Mouse (Mus musculus) neural tube, embryonic 14.5 days (tissue): ENCODE measurements around the gene Gm10112. TPM values are rescaled to one million over a fixed set of nuclear protein-coding genes. Genes with fewer than 3 reads are reported as not detected.

ENCODE experiments used
- ATAC-seq: fragments of 200-750 bp; cut with Nextera tagmentation; 2 replicates; pipeline ENCODE4 v1.8.0; 2017; ENCODE audit warnings: low read depth, mild to moderate bottlenecking, moderate TSS enrichment, moderate library complexity
- H3K27ac ChIP-seq: fragments of 300-500 bp; sonication (generic); 2 replicates; pipeline ENCODE4 v1.5.1; 2014; ENCODE audit warnings: low read depth, mild to moderate bottlenecking, control low read depth, low read length, moderate library complexity, mixed read lengths
- H3K27me3 ChIP-seq: fragments of 300-500 bp; sonication (generic); 2 replicates; pipeline ENCODE4 v1.6.1; 2014; ENCODE audit warnings: low read length; ENCODE audit not compliant: control insufficient read depth, insufficient read depth
- H3K36me3 ChIP-seq: fragments of 300-500 bp; sonication (generic); 2 replicates; pipeline ENCODE4 v1.6.1; 2014; ENCODE audit warnings: low read length, mixed read lengths; ENCODE audit not compliant: control insufficient read depth, insufficient read depth
- H3K4me1 ChIP-seq: fragments of 300-500 bp; sonication (generic); 2 replicates; pipeline ENCODE4 v1.6.1; 2014; ENCODE audit warnings: low read length; ENCODE audit not compliant: control insufficient read depth, insufficient read depth
- H3K4me2 ChIP-seq: fragments of 300-500 bp; sonication (generic); 2 replicates; pipeline ENCODE4 v1.6.1; 2014; ENCODE audit warnings: mild to moderate bottlenecking, low read depth, low read length, control low read depth
- H3K4me3 ChIP-seq: fragments of 300-500 bp; sonication (generic); 2 replicates; pipeline ENCODE4 v1.5.1; 2014; ENCODE audit warnings: low read depth, low read length, control low read depth, mixed read lengths
- H3K9ac ChIP-seq: fragments of 300-500 bp; sonication (generic); replicated peaks from 2 replicates; pipeline ENCODE4 v1.6.1; 2014; ENCODE audit warnings: low read depth, mild to moderate bottlenecking, control low read depth, low read length, mixed read lengths
- H3K9me3 ChIP-seq: fragments of 300-500 bp; sonication (generic); 2 replicates; pipeline ENCODE4 v1.6.1; 2016; ENCODE audit warnings: low read length; ENCODE audit not compliant: control insufficient read depth
- WGBS: fragments of 180-500 bp; shearing (Covaris S2); extraction: QIAGEN DNeasy Blood & Tissue Kit; methylation state at CpG from one replicate; pipeline ENCODE4 v1.1.7; 2014; 5-methylcytosine and 5-hydroxymethylcytosine counted together
- polyA plus RNA-seq: library from polyadenylated mRNA; unstranded; fragments of >200 nt; fragmentation: Nextera tagmentation; extraction: Ambion mirVana; gene quantifications from 2 replicates; pipeline ENCODE4 v1.2.1, GENCODE M21; 2014

Gm10112 gene
- not detected in 2 replicates for polyA plus RNA-seq

DNA sequence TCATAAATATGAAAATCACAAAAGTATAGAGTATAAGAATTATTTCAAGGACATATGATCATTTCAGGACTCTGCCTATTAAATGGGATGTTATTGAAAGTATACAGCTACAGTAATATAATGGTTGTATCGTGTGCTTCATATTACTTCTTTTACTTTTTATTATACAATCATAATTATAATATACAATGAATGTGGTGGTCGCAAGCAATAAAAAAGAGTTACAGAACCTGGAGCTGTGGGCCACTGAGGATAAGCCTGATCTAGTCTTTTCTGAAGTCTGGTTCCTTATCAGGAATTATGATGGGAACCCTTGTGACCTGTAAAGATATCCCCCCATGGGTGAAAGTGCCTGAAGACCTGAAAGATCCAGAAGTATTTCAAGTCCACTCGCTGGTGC is at the start of gene Gm10112:
Gene Gm10112 (plus strand): TSS at position 301 of the 400 bp plus-strand sequence.
- WGBS: 86% methylated on average over 3 of the region's 3 CpGs
- Histone ChIP-seq H3K4me3 (no peak within 1 kb of the TSS), H3K9me3 (no peaks in the 10 kb centered on the region), H3K27ac (no peak within 1 kb of the TSS), H3K4me1 (no peaks in the 10 kb centered on the region), H3K36me3 (no peaks in the 10 kb centered on the region), H3K9ac (no peak within 1 kb of the TSS), H3K27me3 (no peaks in the 10 kb centered on the region), H3K4me2 (no peak within 1 kb of the TSS)
- no peak for ATAC-seq

DNA sequence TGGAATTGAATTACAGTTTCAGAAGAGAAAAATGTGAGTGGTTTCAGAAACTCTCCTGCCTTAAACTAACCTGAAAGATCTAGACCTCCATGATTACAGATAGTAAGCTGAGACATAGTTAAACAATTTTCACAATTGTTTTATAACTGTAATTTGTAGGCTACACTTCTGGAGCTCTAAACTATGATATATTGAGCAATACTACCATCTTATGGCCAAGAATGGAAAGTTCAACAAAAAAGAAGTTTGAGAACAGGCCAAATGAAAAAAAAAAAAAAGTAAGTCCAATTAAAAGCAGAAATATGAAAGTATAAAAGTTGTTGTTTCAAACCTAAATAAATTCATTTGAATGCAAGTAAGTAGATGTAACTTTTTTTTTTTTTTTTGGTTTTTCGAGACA is 21.4 kb downstream of the Gm10112 start:
- H3K9me3 ChIP-seq: no peaks in the 10 kb centered on the region
- H3K4me1 ChIP-seq: no peaks in the 10 kb centered on the region
- H3K27ac ChIP-seq: no peak overlapping the region
- ATAC-seq: no peak
- H3K4me2 ChIP-seq: no peak overlapping the region
- no peaks in the 10 kb centered on the region for H3K27me3 ChIP-seq
- 63% methylated on average over 1 of the region's 1 CpGs for WGBS
- no peak overlapping the region for H3K9ac ChIP-seq
- no peak overlapping the region for H3K4me3 ChIP-seq
- no peaks in the 10 kb centered on the region for H3K36me3 ChIP-seq

DNA sequence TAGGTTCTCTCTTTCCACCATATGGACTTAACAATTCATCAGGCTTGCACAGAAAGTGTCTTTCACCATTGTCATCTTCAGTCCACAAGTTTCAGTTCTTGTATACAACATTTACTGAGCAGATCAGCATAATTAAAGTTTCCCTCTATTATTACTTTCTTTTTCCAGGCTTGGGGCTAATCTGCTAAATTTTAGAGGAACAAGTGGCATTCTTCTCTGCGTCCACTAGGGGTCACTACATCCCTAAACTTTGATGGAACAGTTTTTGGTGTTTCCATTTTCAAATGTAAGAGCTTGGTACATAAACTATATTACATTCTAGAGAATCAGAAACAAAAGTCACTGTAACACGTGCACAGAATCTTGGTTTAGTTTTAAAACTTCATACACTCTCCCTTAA is 28.2 kb downstream of the Gm10112 start:
- no peak overlapping the region for H3K4me2 ChIP-seq
- H3K9me3 ChIP-seq: no peaks in the 10 kb centered on the region
- H3K27me3 ChIP-seq: no peaks in the 10 kb centered on the region
- H3K27ac ChIP-seq: no peak overlapping the region
- H3K4me3 ChIP-seq: no peak overlapping the region
- H3K36me3 ChIP-seq: no peaks in the 10 kb centered on the region
- no peak for ATAC-seq
- H3K4me1 ChIP-seq: no peaks in the 10 kb centered on the region
- no peak overlapping the region for H3K9ac ChIP-seq
- WGBS: 1% methylated on average over 2 of the region's 2 CpGs

DNA sequence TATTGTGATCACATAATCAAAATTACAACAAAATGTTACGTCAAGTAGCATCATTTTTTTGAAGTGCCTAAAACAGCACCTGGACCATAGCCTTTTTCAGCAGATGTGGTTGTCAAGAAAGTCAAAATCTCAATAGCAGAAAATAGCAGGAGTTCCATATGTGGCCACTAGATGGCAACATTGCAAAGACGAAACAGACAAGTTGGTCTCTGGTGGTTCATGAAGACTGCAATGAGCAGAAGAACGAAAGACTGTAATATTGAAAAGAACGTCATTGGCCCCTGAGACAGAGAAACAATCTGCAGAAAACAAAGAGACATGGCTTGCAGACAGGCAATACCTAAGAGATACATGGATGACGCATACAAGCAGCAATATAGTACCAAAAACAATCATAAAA is 42.1 kb downstream of the Gm10112 start:
- WGBS: 9% methylated on average over 5 of the region's 5 CpGs
- ATAC-seq: peak; percentile 77
- Histone ChIP-seq H3K36me3 (no peaks in the 10 kb centered on the region), H3K9me3 (no peaks in the 10 kb centered on the region), H3K4me3 (no peak overlapping the region), H3K9ac (no peak overlapping the region), H3K4me2 (peak overlapping the region; percentile 20; the same call in 1 of the 2 replicates), H3K27me3 (no peaks in the 10 kb centered on the region), H3K4me1 (no peaks in the 10 kb centered on the region), H3K27ac (no peak overlapping the region)

Other genes starting within 250 kb of the Gm10112 start
- not detected in 2 replicates for gene Cylc1, start 57.9 kb upstream of the Gm10112 start, polyA plus RNA-seq